Mouse (Mus musculus): Measurements from ENCODE around the gene Carmil2. TPM values are rescaled to one million over a fixed set of nuclear protein-coding genes. Genes with fewer than 3 reads are reported as not detected.

The Carmil2 gene
- polyA plus RNA-seq, 3 experiments from 2014 or later = 4.6 to 6.8 (median 6.6) TPM

GRCm38 (mm10) chr8:105727397-105728124 lies 41.5 kb downstream of the Carmil2 start:
- no peak for ATAC-seq

GRCm38 (mm10) chr8:105732186-105732585 lies 46.1 kb downstream of the Carmil2 start:
- ATAC-seq = no peak

GRCm38 (mm10) chr8:105739216-105739615 lies 53.1 kb downstream of the Carmil2 start:
- no peak for ATAC-seq

GRCm38 (mm10) chr8:105743301-105743700 lies 57.2 kb downstream of the Carmil2 start:
- ATAC-seq = no peak

Other genes with a start within 250 kb of the Carmil2 start
- 1 to 10 TPM in 1 of 3 experiments, under 1 TPM in 1, not detected in 1; 0.48 to 2.2 TPM for gene Tppp3, start 214.7 kb upstream of the Carmil2 start, polyA plus RNA-seq (2017; shearing (Covaris generic))
- gene Zdhhc1, start 189.4 kb upstream of the Carmil2 start, polyA plus RNA-seq (2017; shearing (Covaris generic)) = 1 to 10 TPM; 1.1 to 2.2 (median 1.8) TPM
- gene Hsd11b2, start 167.5 kb upstream of the Carmil2 start, polyA plus RNA-seq (2017; shearing (Covaris generic)) = not detected
- gene Atp6v0d1, start 120.2 kb upstream of the Carmil2 start, polyA plus RNA-seq (2017; shearing (Covaris generic)) = 10 to 100 TPM; 31.8 to 38.3 (median 38.3) TPM
- 1 to 10 TPM; 6.1 to 9.3 (median 8.7) TPM for gene Ripor1, start 81.0 kb upstream of the Carmil2 start, polyA plus RNA-seq (2017; shearing (Covaris generic))
- 10 to 100 TPM; 52.4 to 66.1 (median 56.0) TPM for gene Ctcf, start 49.7 kb upstream of the Carmil2 start, polyA plus RNA-seq (2017; shearing (Covaris generic))
- 1 to 10 TPM in 2 of 3 experiments, under 1 TPM in 1; 0.74 to 2.5 (median 1.5) TPM for gene Agrp, start 48.9 kb upstream of the Carmil2 start, polyA plus RNA-seq (2017; shearing (Covaris generic))
- gene Acd, start 14.8 kb downstream of the Carmil2 start, polyA plus RNA-seq (2017; shearing (Covaris generic)) = 10 to 100 TPM; 53.2 to 71.2 (median 54.5) TPM
- gene Pard6a, start 14.9 kb downstream of the Carmil2 start, polyA plus RNA-seq (2017; shearing (Covaris generic)) = 10 to 100 TPM in 1 of 3 experiments, 1 to 10 TPM in 2; 7.2 to 11.0 (median 9.0) TPM
- not detected for gene 4933405L10Rik, start 21.4 kb downstream of the Carmil2 start, polyA plus RNA-seq (2017; shearing (Covaris generic))
- 1 to 10 TPM; 1.3 to 2.9 (median 1.9) TPM for gene Enkd1, start 21.9 kb downstream of the Carmil2 start, polyA plus RNA-seq (2017; shearing (Covaris generic))
- gene Gfod2, start 72.4 kb downstream of the Carmil2 start, polyA plus RNA-seq (2017; shearing (Covaris generic)) = 1 to 10 TPM; 1.7 to 5.9 (median 3.9) TPM
- 1 to 10 TPM; 5.3 to 8.7 (median 5.9) TPM for gene Ranbp10, start 141.1 kb downstream of the Carmil2 start, polyA plus RNA-seq (2017; shearing (Covaris generic))
- gene Tsnaxip1, start 141.5 kb downstream of the Carmil2 start, polyA plus RNA-seq (2017; shearing (Covaris generic)) = not detected
- gene Cenpt, start 167.0 kb downstream of the Carmil2 start, polyA plus RNA-seq (2017; shearing (Covaris generic)) = 10 to 100 TPM; 13.8 to 22.1 (median 18.4) TPM
- gene Thap11, start 168.9 kb downstream of the Carmil2 start, polyA plus RNA-seq (2017; shearing (Covaris generic)) = 1 to 10 TPM; 5.5 to 6.7 (median 6.0) TPM
- gene Nutf2, start 174.3 kb downstream of the Carmil2 start, polyA plus RNA-seq (2017; shearing (Covaris generic)) = 10 to 100 TPM; 10.8 to 70.1 (median 13.0) TPM
- gene Edc4, start 194.6 kb downstream of the Carmil2 start, polyA plus RNA-seq (2017; shearing (Covaris generic)) = 10 to 100 TPM; 28.1 to 41.1 (median 33.9) TPM
- gene Nrn1l, start 207.3 kb downstream of the Carmil2 start, polyA plus RNA-seq (2017; shearing (Covaris generic)) = 1 to 10 TPM in 2 of 3 experiments, not detected in 1; 1.2 to 1.8 TPM
- 10 to 100 TPM; 10.0 to 14.4 (median 11.1) TPM for gene Pskh1, start 214.2 kb downstream of the Carmil2 start, polyA plus RNA-seq (2017; shearing (Covaris generic))
- gene Ctrl, start 247.6 kb downstream of the Carmil2 start, polyA plus RNA-seq (2017; shearing (Covaris generic)) = 1 to 10 TPM; 3.0 to 4.1 (median 3.4) TPM